Mouse (Mus musculus) fibroblast of lung, adult 2 months (primary cell): Measurements from ENCODE around the gene Nostrin.

Experiments
- DNase-seq: peaks from one replicate; pipeline ENCODE4 v3.0.0-alpha.2; 2011; ENCODE audit warnings: low read depth

Gene Nostrin

GRCm38 (mm10) chr2:69205185-69205584 is 69.6 kb downstream of the Nostrin start:
- no peak for DNase-seq

- peak; percentile 94 for DNase-seq
Observed at GRCm38 (mm10) chr2:69205791-69206351, 70.3 kb downstream of the Nostrin start, which contains the start of gene Spc25. Spc25 (minus strand) TSS chr2:69206194.

GRCm38 (mm10) chr2:69206523-69206922 is 70.9 kb downstream of the Nostrin start:
- no peak for DNase-seq

GRCm38 (mm10) chr2:69209684-69210083 is 74.1 kb downstream of the Nostrin start:
- DNase-seq: no peak

- no peak for DNase-seq
Observed at GRCm38 (mm10) chr2:69210773-69211172, 75.2 kb downstream of the Nostrin start, which contains the start of gene G6pc2. G6pc2 (plus strand) TSS chr2:69211073.

GRCm38 (mm10) chr2:69212652-69213051 is 77.1 kb downstream of the Nostrin start:
- DNase-seq: no peak

GRCm38 (mm10) chr2:69215242-69215641 is 79.6 kb downstream of the Nostrin start:
- no peak for DNase-seq

GRCm38 (mm10) chr2:69221868-69222416 is 86.3 kb downstream of the Nostrin start:
- no peak for DNase-seq

GRCm38 (mm10) chr2:69222815-69223214 is 87.2 kb downstream of the Nostrin start:
- DNase-seq: no peak

- DNase-seq: no peak
Observed at GRCm38 (mm10) chr2:69224724-69225123, 89.1 kb downstream of the Nostrin start.

- DNase-seq: no peak
Observed at GRCm38 (mm10) chr2:69226876-69227275, 91.3 kb downstream of the Nostrin start.

- no peak for DNase-seq
Observed at GRCm38 (mm10) chr2:69228635-69229034, 93.0 kb downstream of the Nostrin start.

- no peak for DNase-seq
Observed at GRCm38 (mm10) chr2:69230137-69230536, 94.5 kb downstream of the Nostrin start.

GRCm38 (mm10) chr2:69232101-69232500 is 96.5 kb downstream of the Nostrin start:
- no peak for DNase-seq

- DNase-seq: no peak
Observed at GRCm38 (mm10) chr2:69234976-69235678, 99.5 kb downstream of the Nostrin start.
